ENCODE assay signal across 8 mouse cellular contexts in genomic region chr11:22007088-22007780, GRCm38 (mm10). TPM values are rescaled to one million over a fixed set of nuclear protein-coding genes. Genes with fewer than 3 reads are reported as not detected.
DNase-seq lines count a peak whose midpoint lies in the region; ATAC-seq and TF ChIP-seq lines count a peak whose summit lies in the region.

No protein-coding gene starts in this region.

- no peak overlapping the region for H3K9ac ChIP-seq in kidney, postnatal 0 days (ENCODE audit: low read depth, low read length)
- H3K9ac ChIP-seq in ES-E14 (ENCODE audit: insufficient read depth, low read depth, low read length, poor library complexity, severe bottlenecking): no peak overlapping the region
- peak overlapping the region; percentile 20; the same call in 1 of the 2 replicates for H3K9ac ChIP-seq in embryonic facial prominence, embryonic 12.5 days
- no peak overlapping the region for H3K9ac ChIP-seq in limb, embryonic 11.5 days (ENCODE audit: low read length)

- DNase-seq in kidney, postnatal 0 days (ENCODE audit: low spot score): peak; percentile 4
- no peak for DNase-seq in kidney, postnatal 36 days
- peak; percentile 13 for DNase-seq in ES-E14 (ENCODE audit: low read depth, low spot score)
- peak; percentile 60 for DNase-seq in limb, embryonic 11.5 days (ENCODE audit: low spot score)
- DNase-seq in thymus, postnatal 10 days (ENCODE audit: low spot score in 2 of 2): no peak
- DNase-seq in adrenal gland, postnatal 10 days: no peak
- no peak for DNase-seq in layer of hippocampus, adult 11-12 months (ENCODE audit: low spot score)

- in situ Hi-C loops in ES-E14 (cut with MboI; ENCODE audit: low sequenced_read_pairs in 2 of 2, unreplicated experiment in 2 of 2): no loop called here

- no peak overlapping the region; the same call in 1 of the 2 replicates for H3K4me3 ChIP-seq in kidney, postnatal 0 days (replicated peaks; ENCODE audit: low read depth, low read length)
- peak overlapping the region; percentile 18 to 37; a peak in 3 of 4 replicates for H3K4me3 ChIP-seq in ES-E14 (ENCODE audit: insufficient read depth in 1 of 2, low read depth in 1 of 2, low read length in 2 of 2, poor library complexity in 1 of 2, severe bottlenecking in 1 of 2)
- H3K4me3 ChIP-seq in embryonic facial prominence, embryonic 12.5 days: peak overlapping the region; percentile 17; the same call in 1 of the 2 replicates
- H3K4me3 ChIP-seq in limb, embryonic 11.5 days (ENCODE audit: low read depth, low read length): no peak overlapping the region

- H3K27ac ChIP-seq in kidney, postnatal 0 days: no peak overlapping the region
- no peak overlapping the region for H3K27ac ChIP-seq in ES-E14 (ENCODE audit: insufficient read depth, low read depth, low read length, poor library complexity, severe bottlenecking)
- no peak overlapping the region for H3K27ac ChIP-seq in embryonic facial prominence, embryonic 12.5 days
- H3K27ac ChIP-seq in limb, embryonic 11.5 days (replicated peaks; ENCODE audit: low read depth, low read length): no peak overlapping the region

- H3K36me3 ChIP-seq in kidney, postnatal 0 days (ENCODE audit: insufficient read depth, low read length): no peaks in the 10 kb centered on the region
- no peaks in the 10 kb centered on the region for H3K36me3 ChIP-seq in ES-E14 (ENCODE audit: control insufficient read depth, insufficient read depth, low read length, poor library complexity, severe bottlenecking)
- no peaks in the 10 kb centered on the region for H3K36me3 ChIP-seq in embryonic facial prominence, embryonic 12.5 days
- H3K36me3 ChIP-seq in limb, embryonic 11.5 days (ENCODE audit: control insufficient read depth, insufficient read depth, low read length): no peaks in the 10 kb centered on the region

- peaks cover 4% of the 10 kb centered on the region; the same call in 1 of the 2 replicates for H3K4me1 ChIP-seq in kidney, postnatal 0 days (replicated peaks; ENCODE audit: insufficient read depth, low read length)
- H3K4me1 ChIP-seq in ES-E14 (ENCODE audit: control insufficient read depth in 2 of 2, insufficient read depth in 2 of 2, low read length in 2 of 2, poor library complexity in 1 of 2): peaks cover 0 to 6% of the 10 kb centered on the region in 2 experiments; a peak in 3 of 4 replicates
- H3K4me1 ChIP-seq in embryonic facial prominence, embryonic 12.5 days: peaks cover 17% of the 10 kb centered on the region
- peaks cover 3% of the 10 kb centered on the region for H3K4me1 ChIP-seq in limb, embryonic 11.5 days (ENCODE audit: control insufficient read depth, insufficient read depth, low read length)

- H3K9me3 ChIP-seq in kidney, postnatal 0 days (replicated peaks; ENCODE audit: low read length): no peaks in the 10 kb centered on the region
- H3K9me3 ChIP-seq in ES-E14 (ENCODE audit: control insufficient read depth, insufficient read depth, low read depth, low read length): no peaks in the 10 kb centered on the region
- no peaks in the 10 kb centered on the region for H3K9me3 ChIP-seq in embryonic facial prominence, embryonic 12.5 days
- H3K9me3 ChIP-seq in limb, embryonic 11.5 days (ENCODE audit: control insufficient read depth, low read length): no peaks in the 10 kb centered on the region

- WGBS in kidney, postnatal 0 days: 16% methylated on average over 20 of the region's 20 CpGs
- WGBS in embryonic facial prominence, embryonic 12.5 days: 3% methylated on average over 20 of the region's 20 CpGs
- under 1% methylated on average over 20 of the region's 20 CpGs for WGBS in limb, embryonic 11.5 days

- no peak overlapping the region for H3K4me2 ChIP-seq in kidney, postnatal 0 days (ENCODE audit: low read length)
- H3K4me2 ChIP-seq in embryonic facial prominence, embryonic 12.5 days (replicated peaks): peak overlapping the region; percentile 32
- H3K4me2 ChIP-seq in limb, embryonic 11.5 days (ENCODE audit: low read depth, severe bottlenecking): 0 out of 2 replicates have a peak overlapping the region, but pooled peaks have one; percentile 18

- no peak for ATAC-seq in kidney, postnatal 0 days (replicated peaks; ENCODE audit: low FRiP score, low read depth)
- ATAC-seq in embryonic facial prominence, embryonic 12.5 days (ENCODE audit: insufficient number of reproducible peaks, insufficient read depth, low FRiP score, low TSS enrichment): 0 out of 2 replicates have a peak, but pooled peaks have one; percentile 32
- ATAC-seq in limb, embryonic 11.5 days (ENCODE audit: insufficient number of reproducible peaks, low FRiP score, low TSS enrichment, low read depth): peak; percentile 37; the same call in 1 of the 2 replicates

- TF ChIP-seq CTCF in kidney, postnatal 0 days (IDR thresholded peaks at IDR 0.05; ENCODE audit: low read depth): no peak

- peaks cover 41% of the 10 kb centered on the region for H3K27me3 ChIP-seq in kidney, postnatal 0 days (ENCODE audit: insufficient read depth, low read length)
- H3K27me3 ChIP-seq in embryonic facial prominence, embryonic 12.5 days: peaks cover 52% of the 10 kb centered on the region
- peaks cover 55% of the 10 kb centered on the region for H3K27me3 ChIP-seq in limb, embryonic 11.5 days (ENCODE audit: control insufficient read depth, insufficient read depth, low read length)

TF ChIP-seq in ES-E14, 5 proteins besides CTCF, POLR2A, EP300 and RAD21:
- no peak for TF ChIP-seq ZC3H11A (IDR thresholded peaks at IDR 0.05; ENCODE audit: borderline replicate concordance, low read depth, low read length)
- no peak for TF ChIP-seq ZNF384 (IDR thresholded peaks at IDR 0.05; ENCODE audit: low read depth, low read length)
- TF ChIP-seq HCFC1 (IDR thresholded peaks at IDR 0.05; ENCODE audit: borderline replicate concordance, insufficient read depth, low read length): no peak
- TF ChIP-seq MAFK (IDR thresholded peaks at IDR 0.05; ENCODE audit: insufficient read depth, low read depth, low read length): no peak
- no peak for TF ChIP-seq CHD2 (IDR thresholded peaks at IDR 0.05; ENCODE audit: low read depth, low read length)

RNA-seq across cellular contexts. Expression of gene Otx1, which starts 4.5 kb away (rescaled TPM):
- polyA plus RNA-seq in kidney, postnatal 0 days (2015; fragmentation: Nextera tagmentation; extraction: Ambion mirVana): not detected in 2 replicates
- 0.05 TPM in 1 of 2 replicates, not detected in the other for total RNA-seq in ES-E14 (2012; rRNA removed)
- polyA plus RNA-seq in embryonic facial prominence, embryonic 12.5 days (2016; fragmentation: Nextera tagmentation; extraction: Ambion mirVana): 4.5 and 6.3 TPM in 2 replicates
- polyA plus RNA-seq in limb, embryonic 11.5 days (2014; fragmentation: Nextera tagmentation; extraction: Ambion mirVana): 0.24 and 0.39 TPM in 2 replicates
- total RNA-seq in adrenal gland, postnatal 10 days (2021): under 1 TPM in 1 of 2 experiments, not detected in 1; 0.09 TPM

Comparison
In these comparisons a context has a peak if more than half of its experiments do, and no peak if none do; other contexts are left out.
1. DNase-seq: peak in kidney, postnatal 0 days (single experiment), ES-E14 (single experiment) and limb, embryonic 11.5 days (single experiment); none in kidney, postnatal 36 days (0 of 2), thymus, postnatal 10 days (0 of 2), adrenal gland, postnatal 10 days (single experiment) and layer of hippocampus, adult 11-12 months (single experiment).
2. H3K4me3 ChIP-seq: peak in ES-E14 (2 of 2) and embryonic facial prominence, embryonic 12.5 days (single experiment); none in kidney, postnatal 0 days (single experiment) and limb, embryonic 11.5 days (single experiment).